Mouse (Mus musculus) kidney, postnatal 36 days (tissue): Measurements from ENCODE around the gene Anks1b.

Source experiments
- DNase-seq, 2 experiments: peaks; one replicate each; pipeline ENCODE4 v3.0.0; 2021 to 2022; ENCODE audit warnings: mixed read lengths in 2 of 2

Anks1b gene

DNA sequence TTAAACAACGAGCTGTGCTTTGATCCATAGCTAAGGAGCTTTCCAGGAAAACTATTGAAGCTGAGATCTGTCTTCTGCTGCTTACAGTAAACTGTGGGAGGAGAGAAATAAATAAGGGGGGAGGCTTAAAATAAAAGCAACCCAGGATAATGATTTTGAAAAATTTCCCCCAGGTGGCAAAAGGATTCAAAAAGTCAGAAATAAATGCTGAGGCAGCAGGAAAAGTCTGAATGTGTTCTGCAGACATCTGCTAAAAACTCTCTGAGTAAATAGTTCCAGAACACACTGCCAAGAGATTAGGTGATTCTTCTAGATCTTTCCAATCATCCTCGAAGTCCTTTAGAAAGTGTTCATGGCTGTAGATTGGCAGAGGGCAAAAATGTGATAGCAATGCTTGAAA, 865.2 kb downstream of the Anks1b start:
- DNase-seq: no peak

DNA sequence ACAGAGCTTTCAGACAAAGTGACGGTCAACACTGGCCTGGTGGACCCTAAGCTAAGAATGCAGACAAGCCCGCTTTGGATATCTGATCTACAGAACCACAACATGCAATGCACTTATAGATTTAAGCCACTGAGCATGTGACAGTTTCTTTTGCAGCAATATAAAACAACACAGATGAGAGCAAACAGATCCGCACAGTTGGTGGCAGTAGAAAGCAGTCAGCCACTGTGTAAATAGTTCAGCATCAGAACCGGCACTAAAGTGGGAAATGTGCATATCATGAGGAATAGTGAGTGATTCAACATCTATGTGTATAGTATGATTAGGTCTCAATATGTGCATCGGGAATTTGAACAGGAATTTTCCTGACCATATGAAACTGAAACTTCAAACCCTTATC, 867.6 kb downstream of the Anks1b start:
- no peak for DNase-seq

DNA sequence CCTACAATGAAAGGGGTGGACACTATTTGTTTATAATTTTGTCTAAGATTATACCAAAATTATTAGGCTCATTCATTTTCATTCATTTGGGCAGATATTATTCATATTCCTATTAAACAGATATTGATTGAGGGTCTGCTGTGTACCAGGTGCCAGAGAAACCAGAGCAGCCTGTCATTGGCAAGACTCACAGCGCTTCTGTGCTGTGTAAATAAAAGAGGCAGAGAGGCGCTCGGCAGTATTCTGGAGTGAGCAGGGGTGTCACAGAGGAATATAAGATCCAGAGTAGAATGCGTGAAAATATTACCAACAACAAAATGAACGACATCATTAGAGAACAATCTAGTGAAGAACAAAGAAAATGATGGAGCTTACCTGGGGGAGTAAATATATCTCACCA, 878.6 kb downstream of the Anks1b start:
- no peak for DNase-seq

DNA sequence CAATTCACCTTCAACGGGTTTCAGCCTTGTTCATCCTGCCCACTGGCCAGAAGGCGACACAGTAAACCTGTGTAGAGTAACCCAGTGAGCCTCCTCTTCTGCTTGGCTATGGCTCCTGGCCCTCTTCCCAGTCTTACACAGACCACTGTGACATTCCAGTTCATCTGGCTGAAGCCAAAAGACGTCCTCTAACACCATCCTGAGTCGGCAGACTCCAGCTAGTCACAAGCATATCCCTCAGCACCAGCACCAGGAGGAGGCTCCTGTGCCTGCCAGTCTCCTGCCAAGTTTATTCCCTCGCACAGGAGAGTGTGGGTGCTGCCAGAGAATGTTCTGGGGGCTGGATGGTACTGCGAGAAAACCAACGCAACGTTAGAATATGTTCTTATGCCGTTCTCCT, 879.8 kb downstream of the Anks1b start:
- DNase-seq: no peak

DNA sequence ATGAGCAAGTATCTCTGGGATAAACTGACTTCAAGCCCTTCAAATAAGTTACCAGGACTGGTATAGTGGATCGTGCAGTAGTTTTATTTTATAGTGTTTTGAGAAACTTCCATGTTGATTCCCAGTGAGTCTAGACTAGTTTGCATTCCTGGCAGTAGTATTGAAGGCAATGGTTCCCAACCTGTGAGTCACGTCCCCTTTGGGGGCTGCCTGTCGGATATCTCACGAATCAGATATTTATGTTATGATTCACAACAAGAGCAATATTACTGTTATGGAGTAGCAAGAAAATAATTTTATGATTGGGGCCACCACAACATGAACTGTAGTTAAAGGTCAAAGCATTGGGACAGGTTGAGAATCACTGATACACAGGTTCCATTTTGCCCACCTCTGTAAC, 884.5 kb downstream of the Anks1b start:
- DNase-seq: no peak

DNA sequence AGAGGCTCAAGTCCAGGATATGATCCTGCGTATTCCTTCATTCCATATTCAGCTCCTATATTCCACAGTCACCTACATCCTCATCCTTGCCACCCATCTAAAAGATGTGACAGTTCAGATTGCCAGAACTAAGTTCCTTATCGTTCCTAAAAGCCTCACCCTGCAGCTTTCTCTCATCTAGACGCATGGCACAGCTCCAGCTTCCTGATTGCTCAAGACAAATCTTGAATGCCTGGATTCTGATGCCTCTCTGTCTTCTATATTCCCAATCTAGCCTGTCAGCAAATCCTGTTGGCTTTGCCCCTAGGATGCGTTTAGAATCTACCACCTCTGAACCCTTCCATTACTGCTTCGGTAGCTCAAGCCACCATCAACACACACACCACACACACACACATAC, 886.6 kb downstream of the Anks1b start:
- DNase-seq: no peak

DNA sequence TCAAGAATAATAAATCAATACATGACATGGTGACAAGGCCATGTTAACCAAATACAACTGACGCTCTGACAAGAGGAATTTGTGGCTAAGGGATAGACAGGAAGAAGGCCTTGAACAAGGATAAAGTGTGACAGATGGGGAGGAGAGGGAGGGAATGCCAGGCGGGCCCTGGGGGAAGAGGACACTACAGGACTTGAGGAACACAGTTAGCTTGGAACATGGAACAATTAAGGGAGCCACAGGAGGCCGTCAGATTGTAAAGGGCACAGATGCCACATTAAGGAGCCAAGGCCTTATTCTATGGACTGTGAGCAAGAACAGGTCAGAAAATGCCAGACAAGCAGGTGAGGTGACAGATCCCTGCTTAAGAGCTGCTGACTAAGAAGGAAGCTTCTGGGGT, 893.0 kb downstream of the Anks1b start:
- no peak for DNase-seq

DNA sequence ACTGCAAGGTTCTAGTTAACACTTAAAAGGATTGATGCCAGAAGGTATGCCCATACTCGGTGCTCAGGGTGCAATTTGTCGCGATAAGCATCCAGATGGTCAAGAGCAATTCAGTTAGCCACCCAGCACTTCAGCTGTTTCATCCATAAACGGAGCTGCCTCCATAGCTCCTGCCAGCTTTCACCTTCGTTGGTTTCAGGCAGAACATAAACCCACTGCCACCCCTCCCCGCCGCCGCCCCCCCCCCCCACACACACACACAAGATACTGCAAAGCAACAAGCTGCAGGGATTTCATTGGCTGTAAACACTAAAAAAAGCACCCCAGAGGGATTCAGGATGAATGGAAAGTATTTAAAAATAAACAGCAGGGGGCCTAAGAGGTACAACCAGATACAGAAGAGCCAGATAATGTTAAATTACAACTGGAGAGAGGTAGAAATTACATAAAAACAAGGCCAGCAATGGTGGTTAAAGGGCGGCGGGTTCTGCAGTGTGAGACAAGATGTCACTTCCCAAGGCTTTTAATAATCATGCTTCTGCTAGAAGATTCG, 897.2 kb downstream of the Anks1b start:
- DNase-seq: no peak

DNA sequence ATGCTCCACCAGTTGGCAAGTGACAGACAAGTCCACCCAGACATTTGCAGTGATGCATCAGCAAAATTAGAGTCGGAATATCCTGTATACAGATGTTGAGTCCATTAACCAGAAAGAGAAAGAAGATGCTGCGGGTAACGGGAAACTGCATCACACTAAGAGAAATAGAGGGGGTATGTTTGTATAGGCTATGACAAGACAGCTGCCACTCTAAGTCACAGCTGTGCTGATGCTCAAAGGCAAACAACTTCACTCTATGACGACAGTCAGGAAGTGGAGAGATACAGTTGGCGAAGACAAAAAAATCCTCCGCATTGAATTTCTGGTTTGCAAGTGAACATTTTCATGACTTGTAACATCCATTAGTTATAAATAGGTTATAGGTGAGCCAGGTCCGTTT, 897.7 kb downstream of the Anks1b start:
- no peak for DNase-seq

DNA sequence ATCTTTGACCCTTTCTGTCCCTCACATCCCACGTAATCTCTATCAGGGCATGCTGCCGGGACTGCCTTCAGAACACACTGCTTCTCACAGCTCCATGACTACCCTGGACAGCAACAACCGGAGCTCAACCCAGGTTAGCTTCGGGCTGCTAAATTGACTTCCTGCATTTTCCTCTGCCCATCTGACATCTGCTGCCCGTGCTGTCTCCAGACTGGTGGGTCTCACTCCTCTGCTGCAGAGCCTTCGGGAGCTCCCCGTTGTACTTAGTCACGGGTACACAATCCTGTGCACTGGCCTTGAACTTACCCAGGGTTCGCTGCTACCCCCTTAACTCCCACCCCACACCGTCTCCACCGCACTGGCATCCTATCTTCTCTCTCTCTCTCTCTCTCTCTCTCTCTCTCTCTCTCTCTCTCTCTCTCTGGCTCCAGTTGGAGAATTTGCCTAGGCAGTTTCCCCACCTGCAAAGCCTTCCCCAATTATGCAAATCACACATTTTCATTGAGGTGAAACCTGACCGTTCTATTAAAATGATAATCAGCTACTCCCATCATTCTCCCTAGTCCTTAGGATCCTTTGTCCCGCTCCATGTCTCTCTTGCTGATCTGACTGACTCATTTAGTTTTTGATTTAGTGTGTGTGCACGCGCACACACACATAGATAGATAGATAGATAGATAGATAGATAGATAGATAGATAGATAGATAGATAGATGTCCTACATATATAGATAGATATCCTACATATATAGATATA, 898.3 kb downstream of the Anks1b start:
- DNase-seq: peak in 1 of 2 experiments; percentile 3

DNA sequence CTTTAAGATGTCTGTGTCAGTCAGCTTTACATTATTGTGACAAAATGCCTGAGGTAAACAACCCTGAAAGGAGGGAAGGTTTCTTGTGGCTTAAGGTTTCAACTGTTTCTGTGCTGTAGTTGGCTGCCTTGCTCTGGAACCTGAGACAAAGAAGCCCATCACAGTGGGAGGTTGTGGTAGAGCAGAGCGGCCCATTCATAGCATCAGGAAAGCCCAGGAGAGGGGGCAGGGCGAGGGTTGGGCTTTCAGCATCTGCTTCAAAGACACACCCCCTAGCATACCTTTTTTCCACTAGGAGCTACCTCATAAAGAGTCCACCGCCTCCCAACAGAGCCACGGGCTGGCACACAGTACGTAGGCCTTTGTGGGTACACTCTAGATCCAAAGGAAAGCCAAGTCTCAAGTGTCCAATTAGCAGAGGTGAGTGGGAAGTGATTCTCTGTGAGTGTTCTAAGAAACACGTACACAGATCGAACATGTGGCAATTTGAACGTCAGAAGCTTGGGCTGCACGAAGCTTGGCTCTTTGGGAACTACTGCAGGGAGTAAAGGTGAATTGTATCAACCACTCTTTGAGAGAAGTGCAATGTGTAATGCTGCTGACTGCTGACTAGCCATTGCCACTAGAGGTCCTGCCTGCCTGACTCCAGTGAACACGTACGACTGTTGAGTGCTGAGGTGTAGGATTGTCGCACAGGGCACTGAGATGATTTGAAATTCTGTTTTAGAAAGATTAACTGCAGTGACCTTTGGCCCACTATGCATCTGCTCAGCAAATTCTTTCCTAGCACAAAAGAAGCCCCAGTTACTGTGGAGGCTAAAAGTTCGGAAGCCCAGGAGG, 906.5 kb downstream of the Anks1b start:
- DNase-seq: peak in 1 of 2 experiments; percentile 8

DNA sequence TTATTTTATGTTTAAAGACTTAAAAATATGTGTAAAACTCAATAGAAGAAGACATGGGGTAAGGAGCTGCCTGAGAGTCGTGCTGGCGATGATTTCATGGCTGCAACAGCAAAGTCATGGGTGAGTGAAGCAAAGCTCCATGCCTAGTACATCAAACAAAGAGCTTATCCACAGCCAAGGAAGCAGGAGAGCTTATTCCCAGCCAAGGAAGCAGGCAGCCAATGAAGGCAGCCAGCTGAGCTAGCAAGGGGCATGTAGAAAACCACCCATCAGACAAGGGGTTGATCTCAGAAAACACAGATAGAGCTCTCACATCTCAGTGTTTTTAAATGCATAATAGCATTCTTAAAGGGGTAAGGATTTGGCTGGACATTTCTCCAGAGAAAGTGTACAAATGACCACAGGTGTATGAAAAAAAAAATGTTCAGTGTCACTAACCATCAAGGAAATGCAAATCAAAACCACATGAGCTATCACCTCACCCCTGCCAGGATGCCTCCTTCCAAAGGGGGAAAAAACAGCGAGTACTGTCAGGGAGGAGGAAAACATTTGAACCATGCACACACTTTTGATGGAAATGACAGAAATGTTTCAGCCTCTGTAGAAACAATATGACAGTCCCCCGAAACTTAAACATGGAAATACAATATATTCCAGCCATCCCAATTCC, 911.8 kb downstream of the Anks1b start:
- no peak for DNase-seq

DNA sequence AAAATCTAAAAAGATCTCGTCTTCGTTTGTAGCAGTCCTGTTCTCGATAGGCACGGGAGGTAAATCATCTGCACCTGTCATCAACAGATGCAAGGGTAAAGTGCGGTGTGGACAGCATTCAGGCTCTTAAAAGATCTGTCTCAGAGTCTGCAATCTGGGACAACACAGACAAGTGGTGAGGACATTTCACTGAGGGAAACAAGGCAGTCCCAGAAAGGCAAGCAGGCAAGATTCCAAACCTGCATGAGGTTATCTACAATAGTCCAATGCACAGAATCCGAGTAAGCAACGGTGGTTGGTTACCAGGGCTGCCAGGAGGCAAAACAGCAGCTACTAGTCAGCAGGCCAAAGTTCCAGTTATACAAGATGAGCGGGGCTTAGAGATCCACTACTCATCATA, 912.4 kb downstream of the Anks1b start:
- no peak for DNase-seq

DNA sequence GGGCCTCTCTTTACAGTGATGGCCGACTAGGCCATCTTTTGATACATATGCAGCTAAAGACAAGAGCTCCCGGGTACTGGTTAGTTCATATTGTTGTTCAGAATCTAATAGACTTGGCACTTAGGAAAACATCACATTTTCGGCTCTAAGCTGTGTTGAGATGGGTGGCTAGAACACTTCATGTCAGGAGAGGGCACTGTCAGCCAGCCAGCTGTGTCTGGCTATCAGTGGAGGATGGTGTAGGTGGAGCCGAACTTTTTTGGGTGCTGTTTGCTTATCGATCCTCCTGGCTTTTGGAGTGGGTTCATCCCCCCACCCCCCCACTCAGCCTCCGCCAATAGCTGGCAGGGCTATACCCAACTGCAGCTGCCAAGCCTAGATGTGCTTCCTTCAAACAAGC, 929.8 kb downstream of the Anks1b start:
- DNase-seq: no peak

DNA sequence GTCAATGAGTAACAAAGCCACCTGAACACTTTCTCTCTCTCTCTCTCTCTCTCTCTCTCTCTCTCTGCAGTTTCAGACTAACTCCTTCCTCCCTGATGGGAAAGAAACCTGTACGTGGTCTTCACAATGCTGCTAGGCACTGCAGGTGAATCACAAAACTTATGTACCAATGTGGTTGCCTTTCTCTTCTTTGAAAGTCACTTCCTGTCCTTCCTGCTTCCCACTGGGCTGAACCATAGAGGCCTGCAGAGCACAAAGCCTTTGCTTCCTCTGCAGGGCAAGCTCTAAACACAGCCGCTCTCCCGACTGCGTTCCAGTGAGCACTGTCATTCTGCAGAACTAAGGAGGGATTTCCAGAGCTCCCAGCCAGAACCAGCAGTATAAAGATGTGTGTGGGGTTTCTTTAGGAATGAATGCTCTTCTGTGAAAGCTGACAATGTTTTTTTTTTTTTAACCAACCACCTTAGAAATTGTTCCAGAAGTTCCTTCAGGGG, 931.3 kb downstream of the Anks1b start:
- no peak for DNase-seq

DNA sequence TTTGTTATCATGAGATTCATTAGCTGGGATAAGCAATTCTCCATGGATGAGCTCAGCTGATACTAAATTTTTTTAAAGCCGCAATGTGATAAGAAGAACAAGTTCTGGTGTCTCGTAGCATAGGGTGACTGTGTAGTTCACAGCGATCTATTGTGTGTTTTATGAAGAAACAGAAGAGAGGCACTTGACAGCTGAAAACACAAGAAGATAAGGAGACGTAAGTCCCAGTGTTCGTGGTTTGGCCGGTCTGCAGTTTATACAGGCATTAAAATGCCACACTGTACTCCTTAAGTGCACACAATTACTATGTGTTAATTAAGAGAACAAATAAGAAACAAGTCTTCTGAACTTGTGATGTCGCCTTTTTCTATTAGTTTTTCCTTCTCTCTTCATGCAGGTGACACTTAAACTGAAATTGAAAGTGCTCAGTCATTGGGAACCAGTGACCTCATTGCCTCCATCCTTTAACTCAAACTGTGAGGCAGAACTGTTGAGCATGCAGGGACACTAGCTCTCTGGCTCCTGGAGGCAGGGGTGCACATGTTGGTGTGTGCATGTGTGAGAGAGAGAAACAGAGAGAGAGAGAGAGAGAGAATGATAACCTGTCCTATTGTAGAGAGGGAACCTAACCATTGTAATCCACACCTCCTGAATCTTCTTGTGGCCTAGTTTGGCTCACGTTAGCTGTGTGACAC, 935.5 kb downstream of the Anks1b start:
- DNase-seq: no peak

DNA sequence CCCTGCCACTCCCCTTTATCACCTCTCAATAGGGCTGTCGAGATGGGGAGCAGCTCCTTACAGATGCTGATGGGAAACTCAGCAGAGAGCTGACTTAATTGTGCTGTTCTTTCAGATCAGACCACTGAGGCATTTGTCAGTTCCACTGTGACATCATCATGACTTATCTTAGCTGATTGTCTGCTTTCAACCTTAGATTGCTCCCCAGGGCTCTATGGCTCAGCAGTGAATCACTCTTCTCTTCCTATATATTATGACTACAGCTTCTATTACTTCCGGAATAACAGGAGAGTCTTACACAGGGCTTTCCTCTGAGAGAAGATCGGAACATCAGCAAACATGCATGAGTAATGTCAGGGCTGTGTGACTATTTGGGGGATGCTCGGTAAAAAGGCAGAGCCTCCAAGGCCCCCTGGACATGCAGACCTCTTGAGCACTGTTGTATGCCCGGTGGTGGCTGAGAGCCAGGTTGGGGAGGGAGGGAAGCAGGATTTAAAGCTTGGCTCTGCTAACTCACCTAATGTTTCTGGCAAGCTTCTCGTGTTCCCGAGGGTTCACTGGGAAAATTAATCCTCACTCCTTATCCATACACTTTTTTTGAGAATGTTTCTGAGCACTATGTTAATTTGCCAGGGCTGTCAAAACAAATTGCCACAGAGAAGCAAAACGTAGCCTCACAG, 936.7 kb downstream of the Anks1b start:
- no peak for DNase-seq

DNA sequence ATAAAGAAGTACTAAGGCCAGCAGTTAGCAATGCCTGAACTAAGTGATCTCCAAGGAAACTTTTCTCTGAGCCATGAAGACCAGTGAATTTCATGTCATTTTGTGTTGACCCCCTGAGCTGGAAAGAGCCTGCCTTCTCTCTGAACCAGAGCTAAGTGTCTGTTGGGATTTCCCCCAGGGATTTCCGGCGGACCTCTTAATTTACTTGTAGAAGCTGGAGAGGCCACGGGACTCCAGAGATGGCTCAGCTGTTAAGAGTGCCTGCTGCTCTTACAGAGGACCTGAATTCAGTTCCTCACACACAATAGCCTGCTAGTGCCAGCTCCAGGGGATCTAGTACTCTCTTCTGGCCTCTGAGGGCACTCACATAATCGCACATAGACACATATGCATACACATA, 938.1 kb downstream of the Anks1b start:
- no peak for DNase-seq

DNA sequence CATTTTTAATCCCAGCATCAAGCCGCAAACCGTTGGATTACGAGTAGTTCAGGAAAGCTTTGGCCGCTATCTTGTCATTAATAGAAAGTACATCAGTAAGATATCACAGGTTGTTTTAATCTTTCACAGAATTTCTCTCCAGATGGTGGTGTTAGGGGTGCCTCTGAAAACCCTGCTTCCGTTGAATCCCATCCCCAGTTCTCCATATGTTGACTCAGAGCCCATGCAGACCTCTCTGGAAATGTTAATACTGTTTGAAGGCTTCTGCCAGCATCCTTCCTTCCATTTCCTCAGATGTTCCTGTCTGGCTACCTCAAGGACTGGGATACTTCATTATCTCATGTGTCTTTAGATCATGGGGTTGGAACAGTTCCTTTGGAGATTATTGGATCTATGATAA, 940.0 kb downstream of the Anks1b start:
- DNase-seq: no peak

DNA sequence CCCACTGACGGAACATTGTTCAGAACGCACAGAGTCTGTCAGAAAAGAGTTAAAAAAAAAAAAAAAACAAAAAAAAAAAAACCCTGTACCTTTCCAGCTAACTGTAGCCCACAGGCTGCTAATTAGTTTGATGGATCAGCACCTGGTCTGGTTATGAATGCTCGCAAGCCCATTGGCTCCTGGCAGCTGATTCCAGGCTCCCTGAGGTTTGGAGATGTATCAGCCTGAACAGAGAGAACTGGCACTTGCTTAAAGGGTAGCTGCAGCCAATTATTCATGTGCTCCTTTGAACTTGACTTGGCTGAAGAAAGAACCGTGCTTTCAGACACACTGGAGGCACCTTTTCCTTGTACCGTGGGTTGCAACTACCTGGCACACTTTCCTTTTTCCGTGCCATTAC, 941.1 kb downstream of the Anks1b start:
- no peak for DNase-seq

DNA sequence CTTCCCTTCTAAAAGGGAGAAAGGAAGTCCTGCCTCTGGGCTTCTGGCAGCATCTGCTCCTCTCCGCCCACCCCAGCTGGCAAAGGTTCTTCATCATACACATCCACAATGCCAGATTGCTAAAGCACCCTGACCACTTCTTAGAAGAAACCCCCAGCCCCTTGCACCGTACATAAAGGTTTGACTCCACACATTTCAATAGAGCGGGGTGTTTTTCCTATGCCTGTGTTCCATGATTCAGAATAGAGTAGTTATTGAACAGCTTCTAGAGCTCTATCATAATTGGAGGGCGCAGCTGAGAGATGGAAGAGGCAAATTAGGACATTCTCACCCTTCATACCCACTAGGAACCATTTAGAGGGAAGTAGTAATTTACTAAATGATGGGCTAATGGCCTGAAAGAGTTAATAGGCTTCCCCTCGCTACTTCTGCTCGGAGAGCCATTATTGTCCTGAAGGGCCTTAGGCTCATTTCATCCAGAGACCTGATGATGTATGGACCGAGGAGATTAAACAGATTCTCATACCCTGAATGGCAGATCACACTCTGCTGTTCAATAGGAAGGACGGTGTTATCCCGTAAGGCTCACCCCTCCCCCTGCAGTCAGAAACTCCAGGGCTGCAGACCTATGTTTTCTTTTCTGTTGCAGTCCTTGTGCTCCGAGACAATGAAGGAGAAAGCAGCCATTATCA, 945.1 kb downstream of the Anks1b start:
- DNase-seq: no peak
